Mouse (Mus musculus): ENCODE measurements at regions not wholly inside any gene's neighbourhood (a gene's known extent, or its start where the extent isn't known, plus 50 kb on each side); places are given as distances from the start of the nearest gene placed in this dataset.

DNA sequence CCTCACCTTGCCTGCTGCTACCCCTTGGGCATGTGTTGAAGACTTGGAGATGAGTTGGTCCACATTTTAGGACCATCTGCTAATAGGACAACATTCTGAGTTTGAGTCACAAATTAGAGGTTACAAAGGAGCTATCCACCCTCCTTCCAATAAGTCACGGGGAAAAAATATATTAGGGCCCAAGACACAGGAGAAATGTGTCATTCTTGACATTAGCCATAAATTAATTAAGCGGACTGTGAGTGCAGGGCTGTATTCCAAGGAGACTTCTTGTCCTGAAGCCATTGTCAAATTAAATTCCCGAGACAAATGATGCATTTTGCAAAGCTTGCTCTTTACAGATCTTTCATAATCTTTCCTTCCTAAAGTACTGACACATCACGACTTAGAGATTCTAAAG lies 79.2 kb downstream of the 1700020N01Rik start:
- no peak overlapping the region for H3K9ac ChIP-seq (replicated peaks; ENCODE audit: low read depth, low read length)
- ATAC-seq (ENCODE audit: insufficient number of reproducible peaks, insufficient read depth, low FRiP score, low read depth): no peak

DNA sequence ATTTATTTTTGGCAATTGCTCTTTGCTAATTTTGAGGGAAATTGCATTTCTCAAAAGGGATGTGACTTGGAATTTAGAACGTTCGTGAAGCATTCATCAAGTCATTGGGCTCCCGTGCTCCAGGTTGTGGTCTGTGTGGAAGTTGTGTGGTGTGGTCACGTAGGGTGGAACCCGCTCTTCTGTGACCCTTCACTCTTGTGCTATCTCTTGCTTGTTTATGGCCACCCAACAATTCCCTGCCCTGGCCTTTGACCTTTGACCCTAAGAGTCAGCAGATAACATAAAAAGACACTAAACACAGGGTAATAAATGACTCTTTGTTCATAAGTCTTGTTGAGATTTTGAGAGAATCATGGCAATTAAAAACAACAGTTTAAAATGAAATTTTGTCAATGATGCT lies 79.7 kb downstream of the 1700020N01Rik start:
- ATAC-seq (ENCODE audit: insufficient number of reproducible peaks, insufficient read depth, low FRiP score, low read depth): no peak
- Histone ChIP-seq H3K9ac (replicated peaks; ENCODE audit: low read depth, low read length) (no peak overlapping the region), H3K9me3 (ENCODE audit: control insufficient read depth, low read depth, low read length) (no peaks in the 10 kb centered on the region), H3K27ac (ENCODE audit: low read length) (no peak overlapping the region), H3K4me1 (ENCODE audit: control insufficient read depth, insufficient read depth, low read length) (no peaks in the 10 kb centered on the region), H3K36me3 (ENCODE audit: control insufficient read depth, insufficient read depth, low read length) (no peaks in the 10 kb centered on the region), H3K4me3 (ENCODE audit: low read depth, low read length) (no peak overlapping the region), H3K27me3 (ENCODE audit: control insufficient read depth, insufficient read depth, low read length) (no peaks in the 10 kb centered on the region), H3K4me2 (replicated peaks; ENCODE audit: low read depth, low read length) (no peak overlapping the region)
- 67% methylated on average over 5 of the region's 5 CpGs for WGBS

More for the DNA sequence above, 79.2 kb downstream of the 1700020N01Rik start:
- no peaks in the 10 kb centered on the region for H3K36me3 ChIP-seq (ENCODE audit: control insufficient read depth, insufficient read depth, low read length)
- no peaks in the 10 kb centered on the region for H3K9me3 ChIP-seq (ENCODE audit: control insufficient read depth, low read depth, low read length)
- WGBS: 70% methylated on average over 4 of the region's 4 CpGs
- no peak overlapping the region for H3K27ac ChIP-seq (ENCODE audit: low read length)
- no peak overlapping the region for H3K4me2 ChIP-seq (replicated peaks; ENCODE audit: low read depth, low read length)
- H3K27me3 ChIP-seq (ENCODE audit: control insufficient read depth, insufficient read depth, low read length): no peaks in the 10 kb centered on the region
- no peak overlapping the region for H3K4me3 ChIP-seq (ENCODE audit: low read depth, low read length)
- no peaks in the 10 kb centered on the region for H3K4me1 ChIP-seq (ENCODE audit: control insufficient read depth, insufficient read depth, low read length)

DNA sequence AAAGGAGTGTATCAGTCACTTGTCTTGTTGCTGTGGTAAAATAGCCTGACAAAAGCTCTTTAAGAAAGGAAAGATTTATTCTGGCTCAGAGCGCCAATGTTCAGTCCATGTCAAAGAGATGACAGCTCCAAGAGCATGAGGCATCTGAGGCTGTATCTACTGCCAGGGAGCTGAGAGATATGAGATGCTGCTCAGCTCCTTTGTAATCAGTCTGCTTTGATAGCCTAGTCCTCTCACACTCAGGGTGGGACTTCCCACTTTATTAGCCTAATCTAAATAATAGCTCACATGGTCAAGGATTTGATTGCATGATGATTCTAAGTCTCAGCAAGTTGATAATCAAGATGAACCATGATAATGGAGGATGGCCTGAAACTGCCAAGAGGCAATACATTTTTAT lies 80.9 kb downstream of the 1700020N01Rik start:
- Histone ChIP-seq H3K36me3 (ENCODE audit: control insufficient read depth, insufficient read depth, low read length) (no peaks in the 10 kb centered on the region), H3K9me3 (ENCODE audit: control insufficient read depth, low read depth, low read length) (no peaks in the 10 kb centered on the region), H3K27me3 (ENCODE audit: control insufficient read depth, insufficient read depth, low read length) (no peaks in the 10 kb centered on the region), H3K4me2 (replicated peaks; ENCODE audit: low read depth, low read length) (no peak overlapping the region), H3K27ac (ENCODE audit: low read length) (no peak overlapping the region), H3K9ac (replicated peaks; ENCODE audit: low read depth, low read length) (no peak overlapping the region), H3K4me3 (ENCODE audit: low read depth, low read length) (no peak overlapping the region), H3K4me1 (ENCODE audit: control insufficient read depth, insufficient read depth, low read length) (no peaks in the 10 kb centered on the region)
- no peak for ATAC-seq (ENCODE audit: insufficient number of reproducible peaks, insufficient read depth, low FRiP score, low read depth)
- 94% methylated on average over 1 of the region's 1 CpGs for WGBS

DNA sequence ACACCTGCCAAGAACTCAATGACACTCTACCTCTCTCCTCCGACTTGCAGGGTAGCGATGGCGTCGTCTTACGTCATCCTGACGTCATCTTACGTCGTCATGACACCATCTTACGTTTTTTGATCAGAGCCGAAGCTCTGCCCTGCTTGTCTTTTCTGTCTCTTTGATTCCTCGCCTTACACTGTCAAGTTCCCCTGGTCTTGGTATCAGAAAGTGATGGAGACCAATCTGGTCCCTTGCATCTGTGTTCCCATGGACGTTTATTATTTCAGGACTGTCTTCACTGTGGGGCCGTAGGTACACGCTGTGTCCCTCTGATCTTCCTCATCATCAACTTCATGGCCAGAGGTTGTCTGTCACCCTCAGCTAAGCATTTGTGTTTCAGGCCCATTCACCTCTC lies 82.8 kb downstream of the 1700020N01Rik start:
- H3K4me2 ChIP-seq (replicated peaks; ENCODE audit: low read depth, low read length): no peak overlapping the region
- ATAC-seq (ENCODE audit: insufficient number of reproducible peaks, insufficient read depth, low FRiP score, low read depth): no peak
- no peaks in the 10 kb centered on the region for H3K27me3 ChIP-seq (ENCODE audit: control insufficient read depth, insufficient read depth, low read length)
- no peaks in the 10 kb centered on the region for H3K4me1 ChIP-seq (ENCODE audit: control insufficient read depth, insufficient read depth, low read length)
- H3K27ac ChIP-seq (ENCODE audit: low read length): no peak overlapping the region
- no peak overlapping the region for H3K4me3 ChIP-seq (ENCODE audit: low read depth, low read length)
- H3K36me3 ChIP-seq (ENCODE audit: control insufficient read depth, insufficient read depth, low read length): no peaks in the 10 kb centered on the region
- 93% methylated on average over 14 of the region's 14 CpGs for WGBS
- H3K9me3 ChIP-seq (ENCODE audit: control insufficient read depth, low read depth, low read length): no peaks in the 10 kb centered on the region
- no peak overlapping the region for H3K9ac ChIP-seq (replicated peaks; ENCODE audit: low read depth, low read length)

DNA sequence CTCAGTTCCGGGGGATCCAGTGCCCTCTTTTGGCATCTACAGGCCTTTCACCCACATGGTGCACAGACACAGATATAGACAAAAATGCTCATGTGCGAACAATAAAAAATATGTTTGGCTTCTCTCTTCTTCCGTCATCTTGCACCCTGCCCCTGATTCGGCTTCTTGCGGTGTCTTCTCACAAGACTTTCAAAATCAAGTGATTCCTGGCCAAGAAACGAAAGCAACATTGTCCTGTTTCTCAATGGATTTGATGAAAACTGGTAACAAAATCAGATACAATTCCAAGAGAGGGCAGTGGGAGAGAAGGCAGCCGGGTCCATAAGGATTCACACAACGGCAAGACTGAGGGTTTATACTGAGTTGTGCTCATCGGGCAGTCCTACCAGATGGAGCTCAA lies 85.0 kb downstream of the 1700020N01Rik start:
- Histone ChIP-seq H3K27ac (ENCODE audit: low read length) (no peak overlapping the region), H3K4me1 (ENCODE audit: control insufficient read depth, insufficient read depth, low read length) (no peaks in the 10 kb centered on the region), H3K4me3 (ENCODE audit: low read depth, low read length) (no peak overlapping the region), H3K9ac (replicated peaks; ENCODE audit: low read depth, low read length) (no peak overlapping the region), H3K9me3 (ENCODE audit: control insufficient read depth, low read depth, low read length) (no peaks in the 10 kb centered on the region), H3K36me3 (ENCODE audit: control insufficient read depth, insufficient read depth, low read length) (no peaks in the 10 kb centered on the region), H3K27me3 (ENCODE audit: control insufficient read depth, insufficient read depth, low read length) (no peaks in the 10 kb centered on the region), H3K4me2 (replicated peaks; ENCODE audit: low read depth, low read length) (no peak overlapping the region)
- ATAC-seq (ENCODE audit: insufficient number of reproducible peaks, insufficient read depth, low FRiP score, low read depth): no peak
- WGBS: 94% methylated on average over 9 of the region's 9 CpGs

DNA sequence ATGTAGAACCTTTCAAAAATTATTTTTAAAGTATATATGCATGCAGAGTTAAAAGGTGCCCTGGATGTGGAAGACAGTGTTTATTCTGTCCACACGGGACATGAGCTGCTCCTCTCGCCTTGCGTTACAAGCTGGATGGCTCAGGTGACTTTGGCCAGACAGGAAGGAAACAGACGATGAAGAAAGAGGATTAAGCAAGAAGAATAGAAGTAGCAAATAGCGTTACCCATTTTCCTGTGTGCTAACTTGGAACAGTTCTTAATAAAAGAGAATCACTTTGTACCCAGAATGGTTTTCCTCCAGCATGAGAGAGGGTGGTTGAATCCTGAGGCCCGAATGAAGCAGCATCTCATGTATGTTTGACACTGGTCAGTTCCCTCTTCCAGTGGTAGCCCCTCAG lies 85.4 kb downstream of the 1700020N01Rik start:
- no peak overlapping the region for H3K27ac ChIP-seq (ENCODE audit: low read length)
- no peaks in the 10 kb centered on the region for H3K9me3 ChIP-seq (ENCODE audit: control insufficient read depth, low read depth, low read length)
- no peaks in the 10 kb centered on the region for H3K36me3 ChIP-seq (ENCODE audit: control insufficient read depth, insufficient read depth, low read length)
- no peaks in the 10 kb centered on the region for H3K4me1 ChIP-seq (ENCODE audit: control insufficient read depth, insufficient read depth, low read length)
- H3K27me3 ChIP-seq (ENCODE audit: control insufficient read depth, insufficient read depth, low read length): no peaks in the 10 kb centered on the region
- ATAC-seq (ENCODE audit: insufficient number of reproducible peaks, insufficient read depth, low FRiP score, low read depth): no peak
- H3K4me3 ChIP-seq (ENCODE audit: low read depth, low read length): no peak overlapping the region
- H3K9ac ChIP-seq (replicated peaks; ENCODE audit: low read depth, low read length): no peak overlapping the region
- H3K4me2 ChIP-seq (replicated peaks; ENCODE audit: low read depth, low read length): no peak overlapping the region
- WGBS: 83% methylated on average over 6 of the region's 6 CpGs

DNA sequence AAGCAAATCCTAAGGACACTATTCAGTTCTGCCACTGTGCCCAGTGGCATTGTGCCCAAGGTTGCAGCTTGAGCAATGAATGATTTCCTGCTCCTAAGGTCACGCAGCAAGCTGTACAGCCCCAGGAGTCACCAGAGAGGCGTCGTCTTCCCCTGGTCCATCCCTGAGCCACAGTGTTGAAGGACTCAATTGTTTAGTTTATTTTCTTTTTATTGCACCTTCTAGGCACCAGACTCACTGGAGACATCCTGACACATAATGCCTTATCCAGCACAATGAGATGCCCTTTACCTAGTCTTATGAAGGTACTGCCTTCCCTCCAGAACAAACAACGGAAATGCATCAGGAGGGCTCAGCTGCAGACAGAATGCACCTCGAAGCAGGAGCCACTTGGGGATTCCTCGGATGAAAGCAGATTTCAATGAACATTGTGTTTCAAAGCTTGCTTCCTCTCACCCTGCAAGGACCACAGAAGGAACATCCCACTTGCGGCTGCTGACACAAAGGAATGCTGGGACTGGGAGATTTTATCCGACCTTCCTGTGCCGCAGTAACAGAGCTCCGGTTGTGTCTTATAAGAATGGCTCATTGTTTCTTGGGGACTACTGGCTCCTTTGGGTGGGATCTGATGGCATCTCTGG lies 86.0 kb downstream of the 1700020N01Rik start:
- Histone ChIP-seq H3K9ac (replicated peaks; ENCODE audit: low read depth, low read length) (no peak overlapping the region), H3K4me2 (replicated peaks; ENCODE audit: low read depth, low read length) (no peak overlapping the region), H3K27me3 (ENCODE audit: control insufficient read depth, insufficient read depth, low read length) (no peaks in the 10 kb centered on the region), H3K36me3 (ENCODE audit: control insufficient read depth, insufficient read depth, low read length) (no peaks in the 10 kb centered on the region), H3K27ac (ENCODE audit: low read length) (no peak overlapping the region), H3K9me3 (ENCODE audit: control insufficient read depth, low read depth, low read length) (no peaks in the 10 kb centered on the region), H3K4me1 (ENCODE audit: control insufficient read depth, insufficient read depth, low read length) (no peaks in the 10 kb centered on the region), H3K4me3 (ENCODE audit: low read depth, low read length) (no peak overlapping the region)
- ATAC-seq (ENCODE audit: insufficient number of reproducible peaks, insufficient read depth, low FRiP score, low read depth): no peak
- WGBS: 77% methylated on average over 10 of the region's 10 CpGs

DNA sequence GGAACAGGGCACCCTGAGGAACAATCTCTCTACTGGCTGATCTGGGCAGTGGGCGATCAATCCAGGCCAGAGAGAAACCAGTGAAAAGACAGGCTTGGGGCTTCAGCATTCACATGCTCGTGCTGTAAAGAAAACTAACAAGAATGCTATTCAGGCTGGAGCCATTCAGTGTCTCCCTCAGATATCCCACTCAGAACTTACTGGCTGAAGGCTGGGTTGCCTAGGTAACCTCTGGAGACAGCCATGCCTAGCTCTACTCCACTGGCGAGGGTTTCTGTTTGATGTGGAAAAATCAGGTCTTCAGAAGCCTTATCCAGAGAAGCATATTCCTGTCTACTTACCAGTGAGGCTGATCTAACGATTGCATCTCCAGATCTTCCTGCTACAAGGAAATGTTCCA lies 87.8 kb downstream of the 1700020N01Rik start:
- Histone ChIP-seq H3K9ac (replicated peaks; ENCODE audit: low read depth, low read length) (no peak overlapping the region), H3K27ac (ENCODE audit: low read length) (no peak overlapping the region), H3K36me3 (ENCODE audit: control insufficient read depth, insufficient read depth, low read length) (no peaks in the 10 kb centered on the region), H3K9me3 (ENCODE audit: control insufficient read depth, low read depth, low read length) (no peaks in the 10 kb centered on the region), H3K4me2 (replicated peaks; ENCODE audit: low read depth, low read length) (no peak overlapping the region), H3K4me3 (ENCODE audit: low read depth, low read length) (no peak overlapping the region), H3K4me1 (ENCODE audit: control insufficient read depth, insufficient read depth, low read length) (peaks cover 3% of the 10 kb centered on the region; the same call in 1 of the 2 replicates), H3K27me3 (ENCODE audit: control insufficient read depth, insufficient read depth, low read length) (no peaks in the 10 kb centered on the region)
- 47% methylated on average over 4 of the region's 4 CpGs for WGBS
- no peak for ATAC-seq (ENCODE audit: insufficient number of reproducible peaks, insufficient read depth, low FRiP score, low read depth)

Measured in stomach, embryonic 14.5 days (tissue).